Mouse (Mus musculus): ENCODE measurements around the gene Vmn2r46.
"Not testable (repeated sequence)": the region's sequence is repeated elsewhere in the genome, so short reads cannot be mapped to it uniquely, and the experiment has no call there.

Vmn2r46 gene

DNA sequence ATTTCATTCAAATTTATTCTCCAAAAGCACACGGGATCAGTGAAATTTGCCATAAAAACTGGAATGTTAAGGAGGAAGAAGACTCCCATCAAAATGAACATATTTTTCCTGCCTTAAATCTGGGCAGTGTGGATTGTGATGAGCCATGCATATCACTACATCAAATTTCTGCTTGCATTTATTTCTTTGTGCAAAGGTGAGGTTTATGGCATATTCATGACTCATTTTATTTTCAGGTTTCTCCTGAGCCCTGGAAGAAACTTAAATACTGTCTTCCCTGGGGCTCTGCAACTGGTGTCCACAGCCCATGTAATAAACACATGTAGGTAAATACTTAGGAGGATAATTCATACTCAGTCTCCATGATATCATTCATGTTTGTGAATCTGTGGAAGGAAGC is at the start of gene Vmn2r46:
TSS of gene Vmn2r46 (minus strand) at position 101 of the 400 bp plus-strand sequence.
- ATAC-seq (ENCODE audit: insufficient number of reproducible peaks, low FRiP score, low TSS enrichment): not testable (repeated sequence)

Data from cerebellum, adult (tissue).